Mouse (Mus musculus) spleen, adult 2 months (tissue): ENCODE results near the gene Ly9. TPM values are rescaled to one million over a fixed set of nuclear protein-coding genes. Genes with fewer than 3 reads are reported as not detected.

Source experiments
- DNase-seq, 2 experiments: peaks; one replicate each; pipeline versions ENCODE4 v3.0.0 to v3.0.0-alpha.2; 2012 to 2021; ENCODE audit warnings: low spot score in 2 of 2, low read depth in 1 of 2
- H3K27ac ChIP-seq: fragments of 200-500 bp; 2 replicates; pipeline ENCODE4 v1.5.1; 2012; ENCODE audit warnings: low read length, inconsistent platforms; ENCODE audit not compliant: insufficient read depth
- H3K27me3 ChIP-seq: fragments of 200-500 bp; 2 replicates; pipeline ENCODE4 v1.6.1; 2012; ENCODE audit warnings: mild to moderate bottlenecking, moderate library complexity, low read length, inconsistent platforms; ENCODE audit not compliant: control insufficient read depth, insufficient read depth
- H3K36me3 ChIP-seq: fragments of 200-500 bp; 2 replicates; pipeline ENCODE4 v1.6.1; 2012; ENCODE audit warnings: mild to moderate bottlenecking, low read length, inconsistent platforms; ENCODE audit not compliant: control insufficient read depth, insufficient read depth
- H3K4me1 ChIP-seq: fragments of 200-500 bp; 2 replicates; pipeline ENCODE4 v1.6.1; 2011; ENCODE audit warnings: inconsistent platforms; ENCODE audit not compliant: control insufficient read depth, insufficient read depth, insufficient read length
- H3K4me3 ChIP-seq: fragments of 200-500 bp; 2 replicates; pipeline ENCODE4 v1.5.1; 2011; ENCODE audit warnings: mild to moderate bottlenecking, inconsistent platforms; ENCODE audit not compliant: insufficient read depth, insufficient read length; ENCODE audit errors: extremely low read depth
- CTCF ChIP-seq: fragments of 200-500 bp; IDR thresholded peaks from 2 replicates; pipeline ENCODE4 v1.5.1; 2011; ENCODE audit warnings: mild to moderate bottlenecking, inconsistent platforms; ENCODE audit not compliant: insufficient read depth, insufficient read length, insufficient replicate concordance; ENCODE audit errors: extremely low read depth
- POLR2A ChIP-seq: fragments of 200-500 bp; IDR thresholded peaks from 2 replicates; pipeline ENCODE4 v1.6.1; 2011; ENCODE audit warnings: low read depth, low read length, inconsistent platforms
- WGBS: fragments of 180-500 bp; shearing (Covaris S2); methylation state at CpG from one replicate; pipeline ENCODE4 v1.1.7; 2018; 5-methylcytosine and 5-hydroxymethylcytosine counted together
- polyA plus RNA-seq: library from polyadenylated mRNA; depleted of rRNA; stranded (reverse); fragments of >200 nt; gene quantifications from 2 replicates; pipeline ENCODE4 v1.2.3, GENCODE M21; 2012

Ly9 gene
- polyA plus RNA-seq, 1 experiment, result 27.7 TPM

DNA sequence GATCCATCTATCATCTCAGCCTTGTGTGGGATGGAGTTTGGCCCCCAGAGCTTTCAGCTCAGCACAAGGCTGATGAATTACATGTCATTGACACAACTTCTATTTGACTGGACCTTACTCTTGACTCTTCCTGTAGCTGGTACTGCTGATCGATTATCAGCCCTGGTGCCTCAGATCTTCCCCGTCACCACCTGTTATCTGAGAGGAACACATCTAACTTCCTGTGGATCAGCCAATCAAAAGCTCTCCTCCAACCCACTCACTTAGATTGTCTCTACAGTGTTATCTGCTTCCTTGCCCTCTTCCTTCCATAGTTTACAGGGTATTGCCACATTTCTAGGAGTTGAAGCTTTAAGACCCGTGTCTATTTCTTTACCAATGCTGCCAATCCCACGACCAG is 41.3 kb downstream of the Ly9 start:
- no peaks in the 10 kb centered on the region for H3K27me3 ChIP-seq
- DNase-seq, result no peak
- 43% methylated on average over 4 of the region's 4 CpGs for WGBS
- H3K36me3 ChIP-seq, result no peaks in the 10 kb centered on the region
- TF ChIP-seq CTCF, result no peak
- peaks cover 15% of the 10 kb centered on the region; the same call in 1 of the 2 replicates for H3K4me1 ChIP-seq
- no peak overlapping the region for H3K27ac ChIP-seq
- no peak overlapping the region for H3K4me3 ChIP-seq

DNA sequence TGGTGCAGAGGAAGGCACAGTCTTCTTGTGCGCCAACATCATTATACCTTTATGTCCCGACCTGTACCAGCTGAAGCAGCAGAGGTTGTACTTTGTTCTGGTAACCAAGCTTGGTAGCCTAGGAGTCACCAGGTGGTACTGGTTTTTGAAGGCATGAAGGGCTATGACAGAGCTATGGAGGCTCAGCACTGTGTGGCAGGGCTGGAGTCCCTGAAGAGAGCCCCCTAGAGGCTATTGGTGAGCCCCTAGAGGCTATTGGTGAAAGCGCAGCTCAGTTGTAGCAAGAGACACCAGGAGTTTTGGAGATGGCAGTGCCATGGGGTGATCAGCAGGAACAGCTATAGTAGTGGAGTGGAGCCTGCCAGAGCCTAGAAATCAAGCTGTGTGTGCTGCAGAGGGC is 43.0 kb downstream of the Ly9 start:
- H3K4me1 ChIP-seq, result peaks cover 16% of the 10 kb centered on the region; the same call in 1 of the 2 replicates
- H3K27ac ChIP-seq, result no peak overlapping the region
- 75% methylated on average over 3 of the region's 3 CpGs for WGBS
- TF ChIP-seq POLR2A (no peak), CTCF (peak; percentile 56; the same call in 1 of the 2 replicates)
- H3K36me3 ChIP-seq, result no peaks in the 10 kb centered on the region
- no peaks in the 10 kb centered on the region for H3K27me3 ChIP-seq
- no peak overlapping the region for H3K4me3 ChIP-seq
- peak; percentile 40 to 43 for DNase-seq

DNA sequence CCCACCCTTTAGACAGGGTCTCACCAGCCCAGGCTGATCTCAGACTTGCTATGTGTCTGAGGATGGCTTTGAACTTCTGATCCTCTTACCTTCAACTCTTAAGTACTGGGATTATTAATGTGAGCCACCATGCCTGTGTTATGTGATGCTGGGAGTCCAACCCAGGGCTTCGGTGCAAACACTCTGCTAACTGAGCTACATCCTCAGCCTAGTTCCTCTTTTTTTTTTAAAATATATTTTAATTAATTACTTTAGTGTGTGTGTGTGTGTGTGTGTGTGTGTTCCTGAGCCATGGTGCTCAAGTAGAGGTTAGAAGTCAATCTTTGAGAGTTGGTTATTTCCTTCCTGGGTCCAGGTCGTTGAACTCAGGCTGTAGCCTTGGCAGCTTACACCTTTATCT is 44.2 kb downstream of the Ly9 start:
- Histone ChIP-seq H3K27ac (no peak overlapping the region), H3K27me3 (no peaks in the 10 kb centered on the region), H3K36me3 (no peaks in the 10 kb centered on the region), H3K4me3 (no peak overlapping the region), H3K4me1 (peaks cover 27% of the 10 kb centered on the region; the same call in 1 of the 2 replicates)
- TF ChIP-seq POLR2A (no peak), CTCF (no peak)
- DNase-seq, result peak in 1 of 2 experiments; percentile 12
- WGBS, result 13% methylated on average over 2 of the region's 2 CpGs

DNA sequence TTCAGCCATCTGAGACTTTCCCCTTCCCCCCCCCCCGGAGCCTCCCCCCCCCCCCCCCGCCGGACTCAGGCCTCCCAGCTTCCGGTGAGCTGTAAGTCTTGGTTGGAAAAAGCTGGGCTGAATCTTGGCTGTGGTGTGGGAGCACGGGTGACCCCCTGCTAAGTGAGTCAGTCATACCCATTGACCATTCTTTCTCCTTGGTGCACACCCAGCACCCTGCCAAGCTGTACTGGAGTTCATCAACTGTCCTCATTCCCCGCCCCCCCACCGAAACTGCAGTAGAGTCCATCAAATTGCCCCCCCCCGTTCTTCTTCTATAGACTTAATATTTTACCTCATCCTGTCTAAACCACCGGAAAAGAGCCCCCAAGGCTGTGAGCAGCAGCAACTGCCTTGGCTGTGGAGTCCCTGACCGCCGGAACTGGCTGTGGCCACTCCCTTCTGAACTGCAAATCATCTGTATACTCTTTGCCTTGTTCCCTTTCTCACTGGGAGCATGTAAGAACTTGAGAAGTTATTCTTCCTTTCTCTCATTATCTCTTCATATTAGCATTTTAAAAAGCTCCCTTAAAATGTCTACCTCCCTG is 45.5 kb downstream of the Ly9 start:
- TF ChIP-seq CTCF (no peak), POLR2A (no peak)
- DNase-seq, result peak in 1 of 2 experiments; percentile 44
- peak overlapping the region; percentile 71 for H3K27ac ChIP-seq
- 6% methylated on average over 9 of the region's 11 CpGs for whole genome bisulfite sequencing
- peak overlapping the region; percentile 34; the same call in 1 of the 2 replicates for H3K4me3 ChIP-seq
- H3K4me1 ChIP-seq, result peaks cover 28% of the 10 kb centered on the region; the same call in 1 of the 2 replicates
- H3K36me3 ChIP-seq, result no peaks in the 10 kb centered on the region
- H3K27me3 ChIP-seq, result no peaks in the 10 kb centered on the region

DNA sequence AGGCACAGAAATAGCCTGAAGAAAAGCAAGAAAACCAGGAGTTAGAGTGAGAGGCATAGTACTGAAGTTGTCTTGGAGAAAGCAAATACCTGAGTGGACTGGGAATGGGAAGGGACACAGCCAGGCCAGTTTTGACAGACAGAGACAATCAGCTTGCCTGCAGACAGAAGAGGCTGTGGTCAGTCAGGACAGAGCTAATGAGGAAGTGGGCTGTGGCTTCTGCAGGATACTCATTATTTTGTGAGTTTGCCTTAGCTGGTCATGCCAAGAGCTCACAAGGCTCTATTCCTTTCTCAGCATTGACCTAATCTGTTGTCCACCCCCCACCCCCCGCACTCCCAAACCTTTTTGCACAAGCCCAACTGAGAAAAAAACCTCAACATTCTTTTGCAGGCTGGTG is 46.0 kb downstream of the Ly9 start:
- WGBS, result 67% methylated on average over 1 of the region's 1 CpGs
- no peaks in the 10 kb centered on the region for H3K27me3 ChIP-seq
- no peak for TF ChIP-seq CTCF
- no peak for TF ChIP-seq POLR2A
- DNase-seq, result no peak
- no peaks in the 10 kb centered on the region for H3K36me3 ChIP-seq
- H3K4me1 ChIP-seq, result peaks cover 28% of the 10 kb centered on the region; the same call in 1 of the 2 replicates
- H3K4me3 ChIP-seq, result no peak overlapping the region
- peak overlapping the region; percentile 43; the same call in 1 of the 2 replicates for H3K27ac ChIP-seq

DNA sequence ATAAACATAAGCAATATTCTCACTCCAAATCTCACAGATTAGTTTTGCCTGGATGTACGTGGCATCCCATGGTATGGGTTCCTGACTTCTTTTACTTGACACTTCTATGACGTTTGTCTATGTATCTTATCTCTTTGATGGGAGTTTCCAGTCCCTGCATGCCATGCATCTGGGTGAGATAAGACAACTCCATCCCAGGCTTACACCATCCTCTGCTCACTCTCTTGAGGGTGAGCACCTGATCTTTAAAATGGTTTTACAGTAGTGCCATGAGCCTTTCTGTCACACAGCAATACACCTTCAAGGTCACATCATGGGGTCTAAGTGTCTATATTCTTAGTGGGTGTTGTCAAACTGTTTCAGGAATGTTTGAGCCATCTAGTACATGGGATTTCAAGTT is 46.9 kb downstream of the Ly9 start:
- peaks cover 28% of the 10 kb centered on the region; the same call in 1 of the 2 replicates for H3K4me1 ChIP-seq
- DNase-seq, result no peak

DNA sequence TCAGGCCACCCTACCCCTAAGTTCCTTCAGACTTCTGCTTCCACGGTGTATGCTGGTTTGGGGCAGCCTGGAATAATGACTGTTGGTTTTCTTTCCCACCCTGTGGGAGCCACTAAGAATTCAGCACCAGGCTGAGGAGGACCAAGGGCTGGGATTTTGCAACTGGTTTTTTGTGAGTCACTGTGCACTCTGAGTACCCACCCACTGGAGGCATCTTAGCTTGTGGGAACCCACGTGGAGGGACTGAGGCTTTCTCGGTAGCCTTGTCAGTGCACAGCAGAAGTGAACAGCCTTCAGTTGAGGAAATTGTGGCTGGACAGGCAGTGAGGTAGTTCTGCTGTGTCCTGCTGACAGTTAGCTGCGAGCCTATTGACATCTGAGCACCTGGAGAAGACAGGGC is 48.3 kb downstream of the Ly9 start, which contains the start of gene Cd244a:
Cd244a (plus strand) TSS at position 296 of the 400 bp plus-strand sequence.
- H3K4me1 ChIP-seq, result peaks cover 28% of the 10 kb centered on the region; the same call in 1 of the 2 replicates
- H3K27me3 ChIP-seq, result no peaks in the 10 kb centered on the region
- peak within 1 kb of the TSS; percentile 3; the same call in 1 of the 2 replicates for H3K4me3 ChIP-seq
- H3K36me3 ChIP-seq, result no peaks in the 10 kb centered on the region
- TF ChIP-seq POLR2A, result no peak
- TF ChIP-seq CTCF, result no peak
- peak within 1 kb of the TSS; percentile 65 for H3K27ac ChIP-seq
- WGBS, result 18% methylated on average over 4 of the region's 4 CpGs
- peak in 1 of 2 experiments; percentile 37 for DNase-seq

More for the DNA sequence above, 46.9 kb downstream of the Ly9 start:
- H3K4me3 ChIP-seq, result no peak overlapping the region
- no peaks in the 10 kb centered on the region for H3K36me3 ChIP-seq
- no peaks in the 10 kb centered on the region for H3K27me3 ChIP-seq
- 62% methylated on average over 2 of the region's 2 CpGs for WGBS
- no peak overlapping the region for H3K27ac ChIP-seq
- TF ChIP-seq POLR2A (no peak), CTCF (no peak)
